Mouse (Mus musculus): Measurements from ENCODE around the gene Nsun2. TPM values are rescaled to one million over a fixed set of nuclear protein-coding genes. Genes with fewer than 3 reads are reported as not detected.

Gene Nsun2
- total RNA-seq, 2 experiments from 2014 or later, result 40.9 to 47.6 TPM

DNA sequence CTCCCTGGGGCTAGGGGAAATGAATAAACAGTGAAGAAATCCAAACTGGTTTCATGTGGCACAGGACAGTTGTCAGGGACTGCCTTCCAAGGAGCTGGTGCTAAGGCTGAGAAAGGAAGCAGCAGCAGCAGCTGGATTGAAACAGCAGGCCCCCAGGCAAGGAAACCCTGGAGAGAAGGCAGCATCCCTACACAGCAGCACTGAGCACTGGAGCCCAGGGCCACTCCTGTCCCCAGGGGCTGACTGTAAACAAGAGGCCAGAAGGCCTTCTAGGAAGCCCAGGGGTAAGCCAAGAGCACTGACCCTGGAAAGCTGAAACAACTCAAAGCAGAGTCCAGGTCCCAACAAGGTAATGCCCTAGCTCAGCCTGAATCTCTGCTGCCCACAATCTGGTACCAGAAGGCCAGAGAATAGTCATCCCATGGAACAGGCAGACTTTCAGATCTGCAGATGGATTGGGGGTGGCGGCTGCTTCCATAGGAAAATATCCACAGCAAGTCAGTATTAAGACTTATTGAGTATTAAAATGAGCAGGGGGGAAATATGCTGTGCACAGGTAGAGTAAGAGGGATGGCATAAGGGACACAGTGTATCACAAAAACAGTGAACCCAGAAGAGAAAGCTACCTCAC is 11.3 kb upstream of the Nsun2 start:
- intact Hi-C loops (cut with DNase I), result no loop called here
- DNase-seq, result no peak

GRCm38 (mm10) chr13:69523444-69524157 is 9.9 kb upstream of the Nsun2 start:
- intact Hi-C loops (cut with DNase I), result no loop called here
- no peak for DNase-seq

DNA sequence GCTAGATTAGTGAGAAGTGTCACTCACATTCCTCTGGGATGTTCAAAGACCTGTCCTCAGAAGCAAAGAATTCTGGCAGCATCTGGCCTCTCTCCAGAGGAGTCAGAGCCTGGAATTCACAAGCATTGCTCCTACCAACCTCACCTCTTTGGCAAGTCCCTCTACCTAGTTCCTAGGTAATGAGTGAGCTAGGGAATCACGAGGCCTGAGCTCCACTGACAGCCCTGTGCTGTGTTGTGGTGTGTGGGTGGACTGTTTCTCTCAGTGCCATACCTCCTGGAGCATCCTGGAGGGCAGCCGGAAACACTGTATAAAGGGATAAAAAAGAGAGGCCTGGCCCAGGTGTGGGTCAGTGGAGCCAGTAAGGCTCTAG is 9.4 kb upstream of the Nsun2 start:
- intact Hi-C loops (cut with DNase I), result no loop called here

GRCm38 (mm10) chr13:69525867-69526266 is 7.7 kb upstream of the Nsun2 start:
- intact Hi-C loops (cut with DNase I), result no loop called here

More for the DNA sequence above, 9.4 kb upstream of the Nsun2 start:
- DNase-seq, result no peak

DNA sequence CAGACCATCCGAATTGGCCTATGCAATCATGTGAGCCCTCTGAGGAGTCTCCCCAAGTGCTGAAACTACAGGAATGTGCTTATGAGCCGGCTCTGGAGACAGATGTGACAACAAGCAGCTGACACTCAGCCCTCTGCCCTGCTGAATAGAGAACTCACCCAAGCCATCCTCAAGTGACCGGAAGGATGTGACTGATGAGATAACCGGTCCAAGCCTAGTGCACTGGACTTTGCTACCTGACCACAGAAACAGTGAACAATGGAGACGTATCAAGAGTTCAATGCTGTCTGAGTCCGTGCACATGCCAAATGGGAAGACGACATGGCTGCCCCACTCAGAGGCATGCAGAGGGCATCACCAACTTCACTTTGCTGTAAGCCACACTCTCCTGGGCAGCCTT is 5.0 kb upstream of the Nsun2 start:
- intact Hi-C loops (cut with DNase I), result no loop called here
- DNase-seq, result no peak

More at GRCm38 (mm10) chr13:69525867-69526266, 7.7 kb upstream of the Nsun2 start:
- no peak for DNase-seq

DNA sequence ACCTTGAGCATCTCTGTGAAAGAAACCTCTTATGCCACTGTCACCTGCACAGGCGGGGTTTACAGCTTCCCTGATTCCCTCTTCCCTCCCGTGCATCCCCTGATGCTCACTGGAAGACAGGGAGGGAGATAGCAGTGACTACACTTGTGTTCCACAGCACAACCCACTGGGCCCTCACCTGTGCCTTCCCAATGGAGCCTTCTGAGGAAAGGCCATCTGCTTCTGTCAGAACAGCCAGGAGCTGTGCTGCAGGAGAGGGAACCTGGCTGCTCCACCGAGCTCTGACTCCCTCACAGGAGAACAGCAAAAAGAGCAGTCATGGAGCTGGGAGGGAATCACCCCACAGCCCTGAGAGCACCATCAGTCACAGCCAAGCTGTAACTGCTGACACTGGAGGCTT is 3.4 kb upstream of the Nsun2 start:
- intact Hi-C loops (cut with DNase I), result loop anchor here (5.0 kb wide), 1 partner anchor 82 kb away; the partner anchor contains the start of gene Srd5a1

GRCm38 (mm10) chr13:69530951-69531350 is 2.6 kb upstream of the Nsun2 start:
- intact Hi-C loops (cut with DNase I), result loop anchor here (5.0 kb wide), 1 partner anchor 81 kb away; the partner anchor contains the start of gene Srd5a1
- no peak for DNase-seq

More for the DNA sequence above, 3.4 kb upstream of the Nsun2 start:
- no peak for DNase-seq

- intact Hi-C loops (cut with DNase I), result loop anchor here (5.0 kb wide), 1 partner anchor 81 kb away; the partner anchor contains the start of gene Srd5a1
- no peak for DNase-seq
These were observed 2.1 kb upstream of the Nsun2 start for GRCm38 (mm10) chr13:69531431-69531830.

GRCm38 (mm10) chr13:69532101-69532892 is 1.2 kb upstream of the Nsun2 start:
- intact Hi-C loops (cut with DNase I), result loop anchor here (5.0 kb wide), 1 partner anchor 80 kb away; the partner anchor contains the start of gene Srd5a1
- no peak for DNase-seq

- no peak for DNase-seq
- intact Hi-C loops (cut with DNase I), result loop anchor here (5.0 kb wide), 1 partner anchor 79 kb away; the partner anchor contains the start of gene Srd5a1
These were observed 597 bp upstream of the Nsun2 start for GRCm38 (mm10) chr13:69532893-69533404.

DNA sequence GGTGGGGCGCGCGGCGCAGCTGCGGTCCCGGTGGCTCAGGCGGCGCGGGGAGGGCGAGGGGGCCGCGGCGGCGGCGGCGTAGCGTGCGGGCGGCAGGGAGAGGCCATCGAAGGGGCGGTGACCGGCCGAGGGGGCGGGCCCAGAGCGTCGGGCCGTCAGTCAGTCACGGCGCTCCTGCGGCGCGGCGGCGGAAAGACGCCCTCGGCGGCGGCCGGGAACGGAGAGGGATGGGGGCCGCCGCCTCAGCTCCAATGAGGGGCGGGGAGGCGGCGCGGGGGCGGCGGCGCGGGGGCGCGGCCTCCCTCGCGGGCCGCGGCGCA is 748 bp downstream of the Nsun2 start, which contains the start of gene Tent4a:
TSS of gene Tent4a (minus strand) at position 284 of the 320 bp plus-strand sequence.
- intact Hi-C loops (cut with DNase I), result loop anchor here (5.0 kb wide), 1 partner anchor 78 kb away; the partner anchor contains the start of gene Srd5a1
- DNase-seq, result no peak

DNA sequence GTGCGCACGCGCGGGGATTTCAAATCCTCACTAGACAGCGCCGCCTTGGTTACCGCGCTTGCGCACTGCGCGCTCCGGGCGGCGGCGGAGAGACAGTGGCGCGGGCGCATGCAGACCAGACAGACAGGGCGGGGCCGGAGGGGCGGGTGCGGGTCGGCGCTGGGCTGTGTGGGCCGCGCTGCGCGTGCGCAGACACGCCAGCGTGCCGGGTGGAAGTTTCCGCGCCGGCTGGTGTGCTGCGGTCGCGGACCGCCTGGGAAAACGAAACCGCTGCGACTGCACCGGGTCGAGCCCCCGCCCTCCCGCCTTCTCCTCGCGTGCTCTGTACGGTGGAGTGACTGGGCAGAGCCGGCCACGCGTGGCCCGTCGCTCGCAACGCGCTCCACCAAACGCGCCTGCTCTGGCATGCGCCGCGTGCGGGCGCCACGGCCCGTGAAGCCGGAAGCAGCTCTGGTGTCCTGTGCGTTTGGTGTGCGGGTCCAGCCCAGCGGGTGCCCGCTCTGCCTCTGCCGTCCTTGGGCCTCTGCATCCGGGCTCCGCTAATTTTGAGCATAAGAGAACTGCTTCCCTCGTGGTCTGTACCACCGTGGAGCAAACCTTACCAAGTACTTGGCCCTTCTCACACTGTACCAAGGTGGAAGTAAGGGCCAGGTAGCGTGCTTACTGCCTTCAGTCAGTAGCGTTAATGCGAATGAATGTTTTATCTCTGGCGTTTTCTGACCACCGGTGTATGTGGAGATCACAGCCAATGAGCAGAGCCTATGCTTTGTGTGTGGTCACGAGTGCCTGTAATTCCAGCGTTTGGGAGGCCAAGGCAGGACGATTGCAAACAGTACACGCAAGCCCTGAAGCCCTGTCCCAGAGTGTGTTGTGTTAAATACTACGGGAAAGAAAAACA is 1.4 kb downstream of the Nsun2 start:
- peak; percentile 97 to 98 for DNase-seq
- intact Hi-C loops (cut with DNase I), result loop anchor here (5.0 kb wide), 1 partner anchor 77 kb away; the partner anchor contains the start of gene Srd5a1

- DNase-seq, result no peak
- intact Hi-C loops (cut with DNase I), result no loop called here
These were observed 2.5 kb downstream of the Nsun2 start for GRCm38 (mm10) chr13:69536021-69536420.

- no peak for DNase-seq
- intact Hi-C loops (cut with DNase I), result no loop called here
These were observed 3.8 kb downstream of the Nsun2 start for GRCm38 (mm10) chr13:69537366-69537765.

DNA sequence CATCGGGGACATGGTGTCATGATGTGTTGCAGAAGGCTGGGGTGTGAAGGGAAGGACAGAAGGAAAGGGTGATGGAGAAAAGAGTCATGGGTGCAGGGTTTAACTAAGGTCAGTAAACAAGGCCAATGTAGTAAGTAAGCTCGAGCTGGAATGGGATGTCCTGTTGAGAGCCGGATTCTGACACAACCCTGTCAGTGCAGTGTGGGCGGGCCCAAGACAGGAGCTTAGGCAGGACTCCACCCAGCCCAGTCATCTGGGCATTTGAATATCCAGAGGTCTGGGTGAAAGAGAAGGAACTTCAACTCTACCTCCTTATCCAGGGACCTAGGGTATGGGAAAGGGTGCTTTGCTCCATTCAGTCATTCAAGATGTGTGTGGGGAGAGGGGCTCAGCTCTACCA is 4.8 kb downstream of the Nsun2 start:
- no peak for DNase-seq
- intact Hi-C loops (cut with DNase I), result no loop called here

DNA sequence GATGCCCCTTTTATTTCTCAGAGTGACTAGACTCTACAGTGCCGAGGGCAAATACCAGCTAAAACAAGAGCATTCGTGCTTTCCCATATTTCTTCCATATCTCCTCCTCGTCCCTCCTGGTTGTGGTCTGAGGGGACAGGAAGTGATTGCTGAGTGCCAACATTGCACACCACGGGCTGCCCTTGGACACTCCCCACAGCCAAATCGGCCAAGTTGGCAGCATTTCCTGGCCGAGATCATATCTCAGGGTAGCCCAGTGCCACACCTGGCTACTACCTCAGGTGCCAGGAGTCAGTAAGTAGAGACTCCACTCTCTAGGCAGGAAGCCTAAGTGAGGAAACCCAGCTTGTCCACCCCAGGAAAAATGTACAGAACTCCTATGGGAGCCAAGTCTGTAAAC is 7.7 kb downstream of the Nsun2 start:
- DNase-seq, result no peak

GRCm38 (mm10) chr13:69541776-69542175 is 8.2 kb downstream of the Nsun2 start:
- peak; percentile 53 for DNase-seq
- intact Hi-C loops (cut with DNase I), result no loop called here

More for the DNA sequence above, 7.7 kb downstream of the Nsun2 start:
- intact Hi-C loops (cut with DNase I), result no loop called here

DNA sequence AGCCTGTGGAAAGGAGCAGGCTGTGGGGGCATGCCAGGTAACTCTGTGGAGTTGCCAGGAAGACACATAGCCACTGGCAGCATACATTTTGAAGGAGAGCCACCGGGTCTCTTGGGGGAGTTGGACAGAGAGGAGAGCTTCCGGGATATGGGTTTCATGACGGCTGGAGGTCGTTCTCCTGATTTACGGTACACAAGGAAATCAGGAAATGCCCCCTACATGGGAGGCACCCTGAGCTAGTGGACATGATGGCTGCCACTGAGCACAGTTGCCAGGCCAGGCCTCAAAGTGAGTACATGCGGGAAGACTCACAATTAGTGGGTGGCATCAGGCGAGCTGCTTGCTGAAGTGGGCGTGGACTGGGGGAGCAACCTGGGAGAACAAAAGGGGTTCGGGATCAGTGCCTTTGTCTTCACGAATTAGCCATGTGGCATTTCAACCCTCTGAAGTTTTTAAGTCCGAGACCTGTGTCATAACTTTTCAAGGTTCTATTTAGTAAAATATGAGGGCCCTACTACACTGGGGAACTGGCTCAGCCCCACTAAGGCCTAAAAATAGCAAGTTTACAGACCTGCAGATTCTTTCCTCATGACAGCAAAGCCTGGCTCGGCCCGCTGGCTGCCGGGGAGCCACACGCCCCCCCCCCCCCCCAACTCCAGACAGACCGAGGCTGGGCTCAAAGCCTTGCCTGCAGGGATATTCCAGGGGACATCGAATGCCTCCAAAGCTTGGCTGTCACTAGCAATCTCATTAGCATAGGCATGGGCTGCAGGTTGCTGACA is 9.2 kb downstream of the Nsun2 start:
- intact Hi-C loops (cut with DNase I), result no loop called here
- DNase-seq, result peak; percentile 77 to 79

DNA sequence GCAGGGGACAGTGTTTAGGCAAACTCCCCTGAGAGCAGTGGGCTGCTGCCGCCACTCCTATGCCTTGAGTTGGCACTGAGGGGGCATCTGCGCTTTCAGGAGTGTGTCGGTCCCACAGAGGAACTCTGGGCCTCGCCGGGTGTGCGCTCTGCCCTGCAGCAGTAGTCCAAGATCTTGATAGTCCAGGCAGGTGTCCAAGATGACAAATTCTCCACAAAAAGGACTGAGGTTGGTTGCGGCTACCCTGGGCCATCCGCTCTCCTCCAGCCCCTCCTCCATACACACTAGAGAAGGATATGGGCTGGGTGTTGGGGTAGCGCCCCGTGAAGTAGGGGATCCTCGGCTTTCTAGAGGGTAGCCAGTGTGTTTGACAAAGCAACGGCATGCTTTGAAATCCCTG is 10.0 kb downstream of the Nsun2 start:
- intact Hi-C loops (cut with DNase I), result no loop called here

More for the DNA sequence above, 10.0 kb downstream of the Nsun2 start:
- DNase-seq, result no peak

Measured in heart, postnatal 10 days (tissue).